Mouse (Mus musculus) heart, postnatal 10 days (tissue): ENCODE measurements around the gene Igsf6. TPM values are rescaled to one million over a fixed set of nuclear protein-coding genes. Genes with fewer than 3 reads are reported as not detected.

Source experiments
- total RNA-seq, 2 experiments: library from RNA; stranded (reverse); gene quantifications; 2 replicates each; pipeline ENCODE4 v1.2.3; 2021

The Igsf6 gene
- total RNA-seq, 2 experiments from 2014 or later = 0.72 to 1.2 TPM

Other genes starting within 250 kb of the Igsf6 start
- 10 to 100 TPM; 37.0 to 37.2 TPM for gene Eef2k, start 231.7 kb downstream of the Igsf6 start, total RNA-seq
- 10 to 100 TPM; 15.1 to 15.4 TPM for gene Polr3e, start 156.8 kb downstream of the Igsf6 start, total RNA-seq
- 10 to 100 TPM; 14.3 to 17.9 TPM for gene Cdr2, start 92.3 kb downstream of the Igsf6 start, total RNA-seq
- gene Mfsd13b, start 92.1 kb downstream of the Igsf6 start, total RNA-seq = not detected
- 100 to 1,000 TPM; 108 to 126 TPM for gene Mettl9, start 40.1 kb downstream of the Igsf6 start, total RNA-seq
- gene Otoa, start 7.1 kb upstream of the Igsf6 start, total RNA-seq = 1 to 10 TPM; 2.3 to 4.9 TPM